Mouse (Mus musculus): Measurements from ENCODE around the gene Epb42. TPM values are rescaled to one million over a fixed set of nuclear protein-coding genes. Genes with fewer than 3 reads are reported as not detected.

The Epb42 gene
- total and polyA plus RNA-seq, 3 experiments, result not detected

DNA sequence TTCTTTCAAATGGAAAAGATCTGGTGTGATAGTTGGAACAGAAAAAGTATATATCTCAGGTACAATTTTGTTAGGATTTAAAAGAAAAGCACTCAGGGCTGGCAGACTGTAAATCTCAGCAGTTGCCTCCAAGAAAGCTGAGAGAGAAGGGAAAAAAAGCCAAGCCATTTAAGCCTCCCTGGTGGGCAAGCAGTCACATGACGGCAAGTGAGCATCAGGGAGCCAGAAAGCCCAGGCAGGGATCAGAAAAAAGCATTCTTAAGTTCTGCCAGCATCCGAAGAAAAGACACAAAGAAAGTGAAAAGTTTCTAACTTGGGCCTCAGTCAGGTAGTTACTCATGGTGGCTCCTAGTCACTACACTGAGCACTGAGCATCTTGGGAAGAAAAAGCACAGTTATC lies 53.3 kb downstream of the Epb42 start:
- Histone ChIP-seq H3K4me3 (replicated peaks in 1 of 3; ENCODE audit: low read depth in 2 of 3, low read length in 2 of 3, poor library complexity in 1 of 3) (no peak overlapping the region), H3K27ac (ENCODE audit: insufficient read depth, low read depth) (no peak overlapping the region), H3K4me2 (ENCODE audit: insufficient read depth, low read depth, poor library complexity, severe bottlenecking) (no peak overlapping the region), H3K79me2 (replicated peaks; ENCODE audit: control insufficient read depth, extremely low read depth, insufficient read depth, poor library complexity, severe bottlenecking) (no peaks in the 10 kb centered on the region), H3K36me3 (replicated peaks in 1 of 2; ENCODE audit: control insufficient read depth in 1 of 2, insufficient read depth in 1 of 2, low read length in 1 of 2) (peaks cover 4 to 7% of the 10 kb centered on the region in 2 experiments), H3K27me3 (replicated peaks) (no peaks in the 10 kb centered on the region), H3K9ac (ENCODE audit: insufficient read depth, low read depth) (no peak overlapping the region), H3K4me1 (ENCODE audit: control insufficient read depth in 1 of 2, insufficient read depth in 2 of 2) (no peaks in the 10 kb centered on the region), H3K9me3 (replicated peaks; ENCODE audit: low read length) (no peaks in the 10 kb centered on the region)
- no peak for DNase-seq (ENCODE audit: extremely low read depth)
- dilution Hi-C loops (cut with MboI; ENCODE audit: extremely low pct_ligation_motif_present, extremely low pct_unique_long_range_greater_than_20kb, low sequenced_read_pairs), result no loop called here
- in situ Hi-C loops (cut with MboI; ENCODE audit: low pct_ligation_motif_present, low pct_unique_long_range_greater_than_20kb, low sequenced_read_pairs), result no loop called here
- TF ChIP-seq POLR2AphosphoS2 (IDR thresholded peaks at IDR 0.05; ENCODE audit: low read depth, low read length) (no peak), NRF1 (IDR thresholded peaks at IDR 0.05; ENCODE audit: low read depth, low read length) (no peak), RCOR1 (conservative IDR thresholded peaks at IDR 0.05; ENCODE audit: low read depth, low read length) (no peak), JUN (IDR thresholded peaks at IDR 0.05; ENCODE audit: insufficient read depth, low read depth, low read length) (no peak), BHLHE40 (IDR thresholded peaks at IDR 0.05; ENCODE audit: low read depth, low read length) (no peak), RAD21 (IDR thresholded peaks at IDR 0.05; ENCODE audit: low read depth, low read length) (no peak), MAX (IDR thresholded peaks at IDR 0.05; ENCODE audit: low read length) (no peak), SIN3A (IDR thresholded peaks at IDR 0.05; ENCODE audit: low read length) (no peak), POLR2A (IDR thresholded peaks at IDR 0.05; ENCODE audit: low read depth, low read length) (no peak)

GRCm38 (mm10) chr2:120980861-120981260 lies 56.0 kb downstream of the Epb42 start:
- dilution Hi-C loops (cut with MboI; ENCODE audit: extremely low pct_ligation_motif_present, extremely low pct_unique_long_range_greater_than_20kb, low sequenced_read_pairs) (no loop called here), in situ Hi-C loops (cut with MboI; ENCODE audit: low pct_ligation_motif_present, low pct_unique_long_range_greater_than_20kb, low sequenced_read_pairs) (no loop called here)
- H3K27ac ChIP-seq (ENCODE audit: insufficient read depth, low read depth), result no peak overlapping the region
- no peak overlapping the region for H3K9ac ChIP-seq (ENCODE audit: insufficient read depth, low read depth)
- peaks cover 4% of the 10 kb centered on the region; the same call in 1 of the 2 replicates for H3K79me2 ChIP-seq (replicated peaks; ENCODE audit: control insufficient read depth, extremely low read depth, insufficient read depth, poor library complexity, severe bottlenecking)
- TF ChIP-seq HCFC1 (IDR thresholded peaks at IDR 0.05; ENCODE audit: low read depth, low read length) (no peak), TBP (conservative IDR thresholded peaks at IDR 0.05; ENCODE audit: low read depth, low read length) (no peak), JUND (conservative IDR thresholded peaks at IDR 0.05; ENCODE audit: low read depth, low read length) (no peak), USF1 (IDR thresholded peaks at IDR 0.05; ENCODE audit: low read depth, low read length) (no peak), ZNF384 (IDR thresholded peaks at IDR 0.05; ENCODE audit: low read depth, low read length) (0 out of 2 replicates have a peak, but pooled peaks have one; percentile 22)
- H3K4me1 ChIP-seq (ENCODE audit: control insufficient read depth in 1 of 2, insufficient read depth in 2 of 2), result peaks cover 0 to 9% of the 10 kb centered on the region in 2 experiments; a peak in 2 of 4 replicates
- no peak for DNase-seq (ENCODE audit: extremely low read depth)
- peak overlapping the region; percentile 78 for H3K4me2 ChIP-seq (ENCODE audit: insufficient read depth, low read depth, poor library complexity, severe bottlenecking)
- no peak overlapping the region for H3K4me3 ChIP-seq (replicated peaks in 1 of 3; ENCODE audit: low read depth in 2 of 3, low read length in 2 of 3, poor library complexity in 1 of 3)
- H3K36me3 ChIP-seq (replicated peaks in 1 of 2; ENCODE audit: control insufficient read depth in 1 of 2, insufficient read depth in 1 of 2, low read length in 1 of 2), result peaks cover 0 to 2% of the 10 kb centered on the region in 2 experiments
- no peaks in the 10 kb centered on the region for H3K9me3 ChIP-seq (replicated peaks; ENCODE audit: low read length)
- no peaks in the 10 kb centered on the region for H3K27me3 ChIP-seq (replicated peaks)

- Histone ChIP-seq H3K9me3 (replicated peaks; ENCODE audit: low read length) (no peaks in the 10 kb centered on the region), H3K36me3 (replicated peaks in 1 of 2; ENCODE audit: control insufficient read depth in 1 of 2, insufficient read depth in 1 of 2, low read length in 1 of 2) (peaks cover 0 to 2% of the 10 kb centered on the region in 2 experiments), H3K79me2 (replicated peaks; ENCODE audit: control insufficient read depth, extremely low read depth, insufficient read depth, poor library complexity, severe bottlenecking) (peaks cover 5% of the 10 kb centered on the region; the same call in 1 of the 2 replicates), H3K4me2 (ENCODE audit: insufficient read depth, low read depth, poor library complexity, severe bottlenecking) (no peak overlapping the region), H3K9ac (ENCODE audit: insufficient read depth, low read depth) (no peak overlapping the region), H3K4me1 (ENCODE audit: control insufficient read depth in 1 of 2, insufficient read depth in 2 of 2) (peaks cover 0 to 9% of the 10 kb centered on the region in 2 experiments; a peak in 2 of 4 replicates), H3K27me3 (replicated peaks) (no peaks in the 10 kb centered on the region), H3K27ac (ENCODE audit: insufficient read depth, low read depth) (no peak overlapping the region), H3K4me3 (replicated peaks in 1 of 3; ENCODE audit: low read depth in 2 of 3, low read length in 2 of 3, poor library complexity in 1 of 3) (no peak overlapping the region)
- TF ChIP-seq RAD21 (IDR thresholded peaks at IDR 0.05; ENCODE audit: low read depth, low read length) (no peak), ZNF384 (IDR thresholded peaks at IDR 0.05; ENCODE audit: low read depth, low read length) (no peak), HCFC1 (IDR thresholded peaks at IDR 0.05; ENCODE audit: low read depth, low read length) (no peak), MAX (IDR thresholded peaks at IDR 0.05; ENCODE audit: low read length) (no peak), KAT2A (IDR thresholded peaks at IDR 0.05; ENCODE audit: insufficient replicate concordance, low read length) (no peak), POLR2AphosphoS2 (IDR thresholded peaks at IDR 0.05; ENCODE audit: low read depth, low read length) (no peak), MEF2A (IDR thresholded peaks at IDR 0.05; ENCODE audit: borderline replicate concordance, low read depth, low read length) (no peak), GABPA (IDR thresholded peaks at IDR 0.05; ENCODE audit: insufficient replicate concordance, low read depth, low read length) (no peak), MAFK (IDR thresholded peaks at IDR 0.05; ENCODE audit: insufficient replicate concordance, low read length) (no peak), EP300 (IDR thresholded peaks at IDR 0.05; ENCODE audit: low read length) (no peak), USF2 (conservative IDR thresholded peaks at IDR 0.05; ENCODE audit: low read depth, low read length) (no peak), E2F4 (IDR thresholded peaks at IDR 0.05; ENCODE audit: insufficient replicate concordance, low read depth, low read length) (no peak), ELF1 (IDR thresholded peaks at IDR 0.05; ENCODE audit: low read depth, low read length) (no peak), MXI1 (IDR thresholded peaks at IDR 0.05; ENCODE audit: low read depth, low read length) (no peak), CHD1 (IDR thresholded peaks at IDR 0.05; ENCODE audit: low read depth, low read length) (no peak), ZMIZ1 (IDR thresholded peaks at IDR 0.05; ENCODE audit: low read depth, low read length) (no peak), NELFE (IDR thresholded peaks at IDR 0.05; ENCODE audit: low read depth, low read length) (no peak), CTCF (conservative IDR thresholded peaks at IDR 0.05 in 1 of 2, IDR thresholded peaks at IDR 0.05 in 1 of 2; ENCODE audit: low read depth in 2 of 2, low read length in 2 of 2) (no peak)
- DNase-seq (ENCODE audit: extremely low read depth), result no peak
- in situ Hi-C loops (cut with MboI; ENCODE audit: low pct_ligation_motif_present, low pct_unique_long_range_greater_than_20kb, low sequenced_read_pairs), result no loop called here
- dilution Hi-C loops (cut with MboI; ENCODE audit: extremely low pct_ligation_motif_present, extremely low pct_unique_long_range_greater_than_20kb, low sequenced_read_pairs), result no loop called here
Observed at GRCm38 (mm10) chr2:120979819-120980218, 57.1 kb downstream of the Epb42 start.
